Mouse (Mus musculus): ENCODE data around the gene Pom121l2.

Gene Pom121l2

GRCm38 (mm10) chr13:21980981-21981802 lies at the start of gene Pom121l2:
Gene Pom121l2 (plus strand): TSS chr13:21981194.
- TF ChIP-seq GATA4 (IDR thresholded peaks at IDR 0.05; ENCODE audit: insufficient replicate concordance, low read length) = no peak

GRCm38 (mm10) chr13:21931740-21932139 lies 49.3 kb upstream of the Pom121l2 start:
- TF ChIP-seq GATA4 (IDR thresholded peaks at IDR 0.05; ENCODE audit: insufficient replicate concordance, low read length) = no peak

- TF ChIP-seq GATA4 (IDR thresholded peaks at IDR 0.05; ENCODE audit: insufficient replicate concordance, low read length) = no peak
Observed at GRCm38 (mm10) chr13:21933626-21934548, 47.1 kb upstream of the Pom121l2 start.

GRCm38 (mm10) chr13:21934982-21935791 lies 45.8 kb upstream of the Pom121l2 start:
- no peak for TF ChIP-seq GATA4 (IDR thresholded peaks at IDR 0.05; ENCODE audit: insufficient replicate concordance, low read length)

GRCm38 (mm10) chr13:21935833-21936232 lies 45.2 kb upstream of the Pom121l2 start:
- TF ChIP-seq GATA4 (IDR thresholded peaks at IDR 0.05; ENCODE audit: insufficient replicate concordance, low read length) = no peak

- TF ChIP-seq GATA4 (IDR thresholded peaks at IDR 0.05; ENCODE audit: insufficient replicate concordance, low read length) = no peak
Observed at GRCm38 (mm10) chr13:21936968-21937367, 44.0 kb upstream of the Pom121l2 start.

- TF ChIP-seq GATA4 (IDR thresholded peaks at IDR 0.05; ENCODE audit: insufficient replicate concordance, low read length) = no peak
Observed at GRCm38 (mm10) chr13:21940213-21940612, 40.8 kb upstream of the Pom121l2 start.

GRCm38 (mm10) chr13:21940811-21941321 lies 40.1 kb upstream of the Pom121l2 start:
- 0 out of 2 replicates have a peak, but pooled peaks have one; percentile 14 for TF ChIP-seq GATA4 (IDR thresholded peaks at IDR 0.05; ENCODE audit: insufficient replicate concordance, low read length)

GRCm38 (mm10) chr13:21943644-21944043 lies 37.4 kb upstream of the Pom121l2 start:
- TF ChIP-seq GATA4 (IDR thresholded peaks at IDR 0.05; ENCODE audit: insufficient replicate concordance, low read length) = no peak

- TF ChIP-seq GATA4 (IDR thresholded peaks at IDR 0.05; ENCODE audit: insufficient replicate concordance, low read length) = no peak
Observed at GRCm38 (mm10) chr13:21944592-21944925, 36.4 kb upstream of the Pom121l2 start.

- no peak; the same call in 1 of the 2 replicates for TF ChIP-seq GATA4 (IDR thresholded peaks at IDR 0.05; ENCODE audit: insufficient replicate concordance, low read length)
Observed at GRCm38 (mm10) chr13:21944926-21945740, 35.9 kb upstream of the Pom121l2 start, which contains the start of gene Zfp184. Gene Zfp184 (plus strand): TSS chr13:21945094.

GRCm38 (mm10) chr13:21969269-21969668 lies 11.7 kb upstream of the Pom121l2 start:
- no peak for TF ChIP-seq GATA4 (IDR thresholded peaks at IDR 0.05; ENCODE audit: insufficient replicate concordance, low read length)

- no peak for TF ChIP-seq GATA4 (IDR thresholded peaks at IDR 0.05; ENCODE audit: insufficient replicate concordance, low read length)
Observed at GRCm38 (mm10) chr13:21969816-21970215, 11.2 kb upstream of the Pom121l2 start.

- TF ChIP-seq GATA4 (IDR thresholded peaks at IDR 0.05; ENCODE audit: insufficient replicate concordance, low read length) = no peak
Observed at GRCm38 (mm10) chr13:21971641-21972040, 9.4 kb upstream of the Pom121l2 start.

Data from liver, adult (tissue).